Mouse (Mus musculus) thymus, postnatal 4 days (tissue): ENCODE measurements around the gene Rusc2.

Experiments
- DNase-seq: peaks from one replicate; pipeline ENCODE4 v3.0.0; 2021

Rusc2 gene

GRCm38 (mm10) chr4:43384541-43384940, 2.8 kb downstream of the Rusc2 start:
- no peak for DNase-seq

- DNase-seq = no peak
These were observed 5.2 kb downstream of the Rusc2 start for GRCm38 (mm10) chr4:43386932-43387331.

- DNase-seq = no peak
These were observed 7.6 kb downstream of the Rusc2 start for GRCm38 (mm10) chr4:43389390-43389789.

DNA sequence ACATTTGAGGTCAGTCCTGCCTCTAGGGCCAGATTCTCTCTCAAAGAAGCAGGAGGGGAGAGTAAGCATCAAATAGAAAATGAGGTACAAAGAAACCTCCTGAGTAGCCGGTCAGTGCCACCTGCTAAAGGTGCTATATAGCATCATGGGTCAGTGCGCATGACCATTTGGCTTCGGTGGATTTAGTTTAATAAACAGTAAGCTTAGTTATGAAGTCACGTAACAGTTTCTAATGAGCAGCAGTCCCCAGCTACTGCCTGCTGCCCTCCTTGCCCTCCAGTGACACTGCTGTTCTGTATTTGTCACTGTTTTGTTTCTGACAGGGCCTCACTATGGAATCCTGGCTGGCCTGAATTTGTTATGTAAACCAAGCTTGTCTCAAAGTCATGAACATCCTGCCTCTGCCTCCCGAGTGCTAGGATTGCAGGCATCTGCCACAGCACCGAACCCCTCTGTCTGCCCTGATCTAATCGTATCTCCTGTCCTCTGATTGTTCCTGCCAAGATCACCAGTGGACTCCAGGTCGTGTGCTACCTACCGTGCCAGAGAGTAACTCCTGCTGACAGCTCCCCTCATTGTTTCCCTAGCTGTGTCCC, 8.2 kb downstream of the Rusc2 start:
- DNase-seq = no peak

GRCm38 (mm10) chr4:43391521-43392050, 9.8 kb downstream of the Rusc2 start:
- no peak for DNase-seq

DNA sequence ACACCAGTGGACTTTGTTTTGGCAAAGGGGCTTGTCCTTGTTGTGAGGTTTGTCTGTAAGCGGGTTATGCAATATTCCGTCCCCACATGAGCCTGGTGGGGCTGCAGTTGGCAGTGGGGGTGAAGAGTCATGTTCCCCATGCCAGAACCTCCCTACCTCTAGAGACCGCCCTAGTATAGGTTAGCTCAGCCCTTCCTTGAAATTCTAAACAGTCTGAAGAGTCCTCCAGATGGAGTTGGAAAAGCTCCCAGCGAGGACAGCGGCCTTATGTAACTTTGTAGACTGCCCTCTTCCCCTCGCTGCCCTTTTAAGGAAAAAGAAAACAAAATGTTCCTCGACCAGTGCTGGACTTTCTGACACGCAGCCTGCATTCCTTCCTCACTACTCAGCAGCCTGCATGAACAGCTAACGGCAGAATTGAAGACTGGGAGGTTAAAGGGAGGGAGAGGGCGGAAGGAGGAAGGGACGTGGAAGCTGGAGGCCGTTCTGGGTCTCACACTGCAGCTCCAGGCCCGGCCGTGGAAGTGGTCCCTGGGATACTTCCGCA, 12.6 kb downstream of the Rusc2 start:
- DNase-seq = no peak

GRCm38 (mm10) chr4:43395147-43395546, 13.4 kb downstream of the Rusc2 start:
- no peak for DNase-seq

DNA sequence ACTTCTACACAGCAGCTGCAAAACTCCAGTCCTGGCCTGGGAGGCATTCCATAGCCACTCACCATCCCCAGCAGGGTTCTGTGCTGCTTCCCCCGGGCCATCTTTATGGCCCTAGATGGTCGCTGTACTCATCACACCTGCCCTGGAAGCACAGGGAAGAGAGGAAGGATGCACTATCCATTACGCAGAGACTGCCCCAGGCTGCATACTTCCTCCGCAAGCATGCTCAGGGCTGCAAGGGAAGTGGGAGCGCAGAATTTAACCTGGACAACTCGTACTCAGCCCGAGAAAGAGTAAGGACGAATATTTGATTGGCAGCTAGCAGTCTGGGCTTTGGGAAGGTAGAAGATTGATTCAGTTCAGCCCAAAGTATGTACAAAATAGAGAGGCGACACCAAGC, 14.1 kb downstream of the Rusc2 start:
- no peak for DNase-seq

DNA sequence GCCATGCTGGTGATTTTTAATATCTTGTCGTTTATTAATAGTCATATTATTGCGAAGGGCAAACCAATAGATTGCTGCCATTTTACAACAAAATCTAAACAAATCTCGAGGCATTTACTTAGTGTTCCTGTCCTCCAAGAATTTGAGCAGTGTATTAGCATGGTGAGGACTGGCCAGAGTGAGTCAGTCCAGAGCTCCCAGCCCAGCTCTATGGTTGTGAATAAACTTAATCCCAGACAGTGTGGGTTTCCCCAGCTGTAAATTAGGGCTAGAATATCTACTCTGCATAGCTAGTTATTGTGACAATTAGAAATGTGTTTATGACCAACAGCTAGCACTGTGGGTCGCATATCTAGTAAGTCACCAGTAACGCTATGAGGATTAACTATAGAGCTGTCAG, 14.6 kb downstream of the Rusc2 start:
- DNase-seq = no peak

GRCm38 (mm10) chr4:43398014-43398413, 16.2 kb downstream of the Rusc2 start:
- no peak for DNase-seq

- DNase-seq = no peak
These were observed 17.1 kb downstream of the Rusc2 start for GRCm38 (mm10) chr4:43398829-43399331.

DNA sequence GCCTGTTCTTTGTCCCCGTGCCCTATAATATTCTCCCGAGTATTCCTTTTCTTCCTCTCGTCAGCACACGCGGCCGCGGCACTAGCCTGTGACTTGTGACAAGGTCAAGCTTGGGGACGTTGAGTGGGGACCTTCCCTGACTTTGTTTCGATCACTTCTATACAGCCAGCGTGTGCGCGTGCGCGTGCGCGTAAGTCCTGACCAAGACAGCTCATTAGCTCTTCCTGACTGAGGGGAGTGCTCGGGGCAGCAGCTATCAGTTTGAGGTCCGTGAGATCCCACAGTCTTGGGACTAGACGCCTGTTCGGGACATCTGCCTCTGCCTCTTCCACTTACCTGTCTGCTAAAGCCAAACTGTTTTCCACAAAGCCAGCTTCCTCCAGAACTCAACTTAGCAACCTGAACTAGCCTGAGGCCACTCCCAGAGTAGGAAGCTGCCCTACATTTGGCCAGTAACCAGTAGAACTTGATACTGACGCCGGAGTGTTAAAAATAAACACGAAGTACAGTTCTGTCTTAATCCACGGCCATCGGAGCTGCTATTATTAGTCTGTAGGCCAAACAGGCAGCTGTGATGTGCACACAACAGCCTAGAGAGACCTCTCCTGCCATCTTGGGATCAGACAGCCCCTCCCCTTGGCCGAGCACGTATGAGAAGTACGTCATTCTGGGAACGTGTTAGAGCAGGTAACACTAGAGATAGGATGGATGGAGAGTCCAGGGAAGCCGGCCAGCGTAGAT, 17.8 kb downstream of the Rusc2 start:
- DNase-seq = no peak

DNA sequence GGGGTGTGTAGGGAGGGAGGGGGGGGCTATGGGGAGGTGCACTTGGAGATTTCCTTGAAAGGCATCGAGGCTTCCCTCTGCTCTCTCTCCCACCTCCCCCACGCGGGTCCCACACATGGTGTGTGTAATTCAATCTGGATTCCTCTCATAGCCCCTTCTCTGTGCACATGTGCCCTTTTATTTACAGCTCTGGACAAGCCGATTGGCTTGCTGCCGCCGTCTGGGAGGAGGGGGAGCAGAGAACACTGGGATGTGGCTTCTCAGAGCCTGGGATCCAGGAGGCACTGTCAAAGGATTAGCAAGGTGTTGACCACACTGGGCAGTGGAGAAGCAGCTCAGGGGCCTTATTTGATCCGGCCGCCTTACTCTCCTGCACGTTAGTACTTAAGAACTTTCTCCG, 19.2 kb downstream of the Rusc2 start:
- no peak for DNase-seq

DNA sequence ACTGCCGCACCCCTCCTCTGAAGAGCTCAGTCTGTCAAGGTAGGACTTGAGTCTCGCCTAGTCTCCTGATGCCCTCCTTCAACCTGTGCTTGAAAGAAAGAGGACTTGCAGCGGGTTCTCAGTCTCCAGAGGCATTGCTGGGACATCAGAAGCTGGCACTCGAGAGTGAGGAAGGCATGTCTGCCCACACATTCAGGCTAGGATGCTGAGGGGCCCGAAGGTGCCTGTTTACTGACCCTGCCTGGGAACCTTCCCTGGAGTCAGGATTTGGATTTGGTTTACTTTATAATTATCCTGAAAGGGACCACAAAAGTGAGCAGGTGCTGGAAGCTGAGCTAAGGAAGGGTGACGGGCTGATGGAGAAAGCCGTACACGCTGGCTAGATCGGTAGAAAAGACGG, 19.7 kb downstream of the Rusc2 start:
- no peak for DNase-seq

GRCm38 (mm10) chr4:43402212-43402611, 20.4 kb downstream of the Rusc2 start:
- no peak for DNase-seq

DNA sequence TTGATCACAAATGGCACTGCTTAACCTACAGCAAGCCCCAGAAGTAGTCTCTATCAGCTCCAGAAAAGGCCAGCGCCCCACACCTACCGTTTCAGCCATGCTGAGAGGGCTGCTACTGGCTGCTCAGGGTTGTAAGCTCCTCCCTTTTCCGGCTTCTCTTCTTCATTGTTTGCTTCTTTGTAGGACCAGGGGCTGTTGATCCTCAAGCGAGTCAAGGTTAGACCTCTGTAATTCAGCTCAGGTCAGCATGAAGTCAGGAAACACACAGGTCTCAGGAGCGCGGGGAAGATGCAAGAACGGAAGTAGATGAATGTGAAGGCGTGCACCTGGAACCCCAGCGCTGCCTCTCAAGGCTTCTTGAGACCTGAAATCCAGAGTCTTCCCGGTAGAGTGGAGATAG, 22.9 kb downstream of the Rusc2 start:
- no peak for DNase-seq

GRCm38 (mm10) chr4:43406162-43406971, 24.6 kb downstream of the Rusc2 start:
- DNase-seq = no peak

- no peak for DNase-seq
These were observed 25.5 kb downstream of the Rusc2 start for GRCm38 (mm10) chr4:43407071-43407920.

DNA sequence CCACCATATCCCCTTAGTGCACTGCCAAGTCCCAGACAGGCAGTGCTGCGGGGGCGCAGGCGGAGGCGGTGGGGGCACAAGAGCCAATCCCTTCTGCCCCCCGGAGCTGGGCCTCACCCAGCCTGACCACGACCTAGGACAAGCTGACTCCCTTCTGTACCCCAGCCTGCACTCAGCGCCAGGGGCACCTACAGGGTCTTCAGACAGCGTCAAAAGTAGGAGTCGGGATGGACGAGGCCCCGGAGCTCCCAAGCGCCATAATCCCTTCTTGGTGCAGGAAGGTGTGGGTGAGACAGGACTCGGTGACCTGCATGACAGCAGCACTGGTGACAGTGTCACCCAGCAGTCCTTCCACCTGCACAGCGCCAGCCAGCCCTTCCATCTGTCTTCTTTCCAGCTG, 33.0 kb downstream of the Rusc2 start:
- DNase-seq = no peak

DNA sequence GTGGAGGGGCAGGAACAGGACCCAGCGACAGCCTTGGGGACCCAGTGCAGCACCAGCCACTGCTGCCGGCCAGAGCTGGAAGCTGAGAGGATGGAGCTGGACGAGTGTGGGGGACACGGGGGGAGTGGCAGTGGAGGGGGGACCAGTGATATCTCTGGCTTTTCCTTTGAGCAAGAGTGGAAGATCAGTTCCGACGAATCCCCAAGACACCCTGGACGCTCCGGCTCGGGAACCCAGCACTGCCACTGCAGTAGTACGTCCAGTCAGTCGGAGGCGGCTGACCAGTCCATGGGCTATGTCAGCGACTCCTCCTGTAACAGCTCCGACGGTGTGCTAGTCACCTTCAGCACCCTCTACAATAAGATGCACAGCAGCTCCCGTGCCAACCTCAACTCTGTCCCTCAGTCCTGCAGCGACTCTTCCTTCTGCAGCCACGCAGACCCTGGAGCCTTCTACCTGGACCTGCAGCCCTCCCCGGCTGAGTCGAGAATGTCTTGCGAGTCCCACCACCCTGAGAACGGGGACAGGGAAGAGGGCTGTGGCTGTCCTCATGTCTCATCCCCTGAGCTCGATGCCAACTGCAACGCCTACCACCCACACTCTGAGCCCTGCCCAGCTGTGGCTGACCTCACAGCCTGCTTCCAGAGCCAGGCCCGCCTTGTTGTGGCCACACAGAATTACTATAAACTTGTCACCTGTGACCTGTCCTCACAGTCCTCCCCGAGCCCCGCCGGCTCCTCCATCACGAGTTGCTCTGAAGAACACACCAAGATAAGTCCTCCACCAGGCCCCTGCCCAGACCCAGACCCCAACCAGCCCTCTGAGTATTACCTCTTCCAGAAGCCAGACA, 33.7 kb downstream of the Rusc2 start:
- no peak for DNase-seq

GRCm38 (mm10) chr4:43416071-43416490, 34.3 kb downstream of the Rusc2 start:
- no peak for DNase-seq
